Mouse (Mus musculus) myocyte (in vitro differentiated cells): ENCODE results near the gene Slc12a8.
"Not testable (repeated sequence)": the region's sequence is repeated elsewhere in the genome, so short reads cannot be mapped to it uniquely, and the experiment has no call there.

Source experiments
- E2F4 ChIP-seq: IDR thresholded peaks from one replicate; pipeline ENCODE4 v1.6.1; 2011; ENCODE audit warnings: mild to moderate bottlenecking, control low read depth, moderate library complexity; ENCODE audit not compliant: insufficient read depth
- MAX ChIP-seq: IDR thresholded peaks from one replicate; pipeline ENCODE4 v1.6.1; 2011; ENCODE audit warnings: low read depth, mild to moderate bottlenecking, control low read depth
- MYOG ChIP-seq, 3 experiments: IDR thresholded peaks; one replicate each; pipeline ENCODE4 v1.6.1; 2011; ENCODE audit warnings: control low read depth in 2 of 3, low read depth in 2 of 3, mild to moderate bottlenecking in 2 of 3; ENCODE audit not compliant: insufficient read length in 2 of 3, control insufficient read depth in 1 of 3, insufficient read depth in 1 of 3
- POLR2A ChIP-seq: IDR thresholded peaks from one replicate; pipeline ENCODE4 v1.6.1; 2011; ENCODE audit warnings: low read depth, mild to moderate bottlenecking, control low read depth, moderate library complexity; ENCODE audit not compliant: insufficient read length
- SRF ChIP-seq: IDR thresholded peaks from one replicate; pipeline ENCODE4 v1.6.1; 2011; ENCODE audit warnings: low read depth; ENCODE audit not compliant: control insufficient read depth, insufficient read length

DNA sequence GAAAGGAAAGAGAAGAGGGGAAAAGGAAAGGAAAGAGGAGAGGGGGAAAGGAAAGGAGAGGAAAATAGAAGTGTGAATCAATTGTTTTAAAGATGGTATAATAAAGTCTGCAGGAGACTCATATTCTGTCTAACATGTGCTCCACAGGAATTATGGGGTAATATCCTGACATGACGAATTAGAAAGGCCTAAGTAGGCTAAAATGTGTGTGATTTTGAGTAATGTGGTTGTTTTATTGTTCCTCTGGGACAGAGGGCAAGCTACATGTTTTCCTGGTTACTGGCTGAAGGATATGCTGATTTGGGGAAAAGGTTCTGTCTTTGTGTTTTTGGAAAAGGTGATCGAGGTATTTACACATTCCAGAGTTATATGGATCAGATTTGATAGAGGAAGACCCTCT, 7.9 kb upstream of the Slc12a8 start:
- TF ChIP-seq MYOG (IDR thresholded peaks at IDR 0.05; ENCODE audit: control insufficient read depth in 1 of 3, insufficient read depth in 1 of 3, insufficient read length in 2 of 3, low read depth in 2 of 3); SRF; E2F4; POLR2A; MAX: not testable (repeated sequence)
